Mouse (Mus musculus): Measurements from ENCODE around the gene Spata2.

Gene Spata2

GRCm38 (mm10) chr2:167445911-167446780, 46.5 kb downstream of the Spata2 start:
- peak in 1 of 2 experiments; percentile 20 for DNase-seq

GRCm38 (mm10) chr2:167443411-167444193, 49.1 kb downstream of the Spata2 start:
- no peak for DNase-seq

GRCm38 (mm10) chr2:167439422-167439821, 53.3 kb downstream of the Spata2 start:
- DNase-seq = peak; percentile 86 to 90

- no peak for DNase-seq
These were observed 56.3 kb downstream of the Spata2 start for GRCm38 (mm10) chr2:167436371-167436770.

DNA sequence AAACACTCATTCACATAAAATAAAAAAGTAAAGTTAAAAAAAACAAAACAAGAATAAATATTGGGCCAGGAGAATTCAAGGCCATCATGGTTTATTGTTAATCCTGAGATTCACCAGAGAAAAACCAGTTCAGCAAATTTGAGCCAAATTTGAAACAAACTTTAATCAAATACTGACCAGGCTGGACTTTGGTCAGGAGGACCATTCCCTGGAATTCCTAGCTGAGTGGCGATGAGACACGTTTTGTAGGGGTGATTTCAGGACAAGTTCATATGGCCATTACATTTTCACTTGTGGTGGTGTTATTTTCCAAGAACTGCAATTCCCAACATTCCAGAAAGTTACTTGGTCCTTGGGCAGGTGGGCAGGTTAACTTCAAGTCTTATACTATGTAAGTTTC, 57.1 kb downstream of the Spata2 start:
- DNase-seq = peak; percentile 57 to 61

- no peak for DNase-seq
These were observed 58.1 kb downstream of the Spata2 start for GRCm38 (mm10) chr2:167434570-167434969.

DNA sequence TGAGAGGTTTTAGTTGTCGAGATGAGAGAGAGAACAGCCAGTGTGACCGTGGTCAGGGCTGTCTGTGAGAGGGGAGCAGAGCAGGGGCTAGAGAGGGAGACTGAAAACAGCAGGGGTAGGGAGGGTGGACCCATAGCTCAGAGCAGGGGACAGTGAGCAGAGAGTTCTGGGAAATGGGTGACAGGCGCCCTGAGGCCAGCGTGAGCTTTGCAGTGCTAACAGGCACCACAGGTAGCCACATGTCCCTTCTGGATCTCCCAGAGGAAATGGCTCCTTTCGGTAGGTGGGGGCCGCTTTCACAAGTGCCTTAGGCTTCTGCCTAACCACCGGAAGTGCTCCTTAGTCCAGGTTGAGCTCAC, 61.3 kb downstream of the Spata2 start:
- no peak for DNase-seq

Measured in kidney, postnatal 25 days (tissue).